Mouse (Mus musculus): Measurements from ENCODE around the gene Abcg1. TPM values are rescaled to one million over a fixed set of nuclear protein-coding genes. Genes with fewer than 3 reads are reported as not detected.

Abcg1 gene
- polyA plus RNA-seq, 1 experiment from 2014 or later: 0.01 TPM

GRCm38 (mm10) chr17:31082296-31083078 lies 25.0 kb downstream of the Abcg1 start:
- TF ChIP-seq CTCF (IDR thresholded peaks at IDR 0.05): no peak

DNA sequence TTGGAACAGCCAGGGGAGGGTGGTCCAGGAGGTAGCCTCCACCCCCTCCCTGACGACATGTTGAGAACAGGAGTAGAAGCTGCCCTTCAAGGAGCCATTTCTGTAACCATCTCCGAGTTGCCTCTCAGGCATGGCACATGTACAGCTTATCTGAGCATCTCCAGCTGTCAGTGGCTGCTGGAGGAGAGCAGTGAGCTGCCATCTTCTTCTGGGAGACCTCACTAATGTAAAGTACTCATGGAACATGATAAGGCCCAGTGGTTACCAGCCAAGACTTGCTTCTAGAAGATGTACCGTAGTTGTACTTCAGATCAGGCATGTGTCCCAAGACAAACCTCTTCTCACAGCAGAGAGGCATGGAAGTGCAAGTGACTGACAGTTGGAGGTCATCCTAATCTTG lies 28.0 kb downstream of the Abcg1 start:
- ChIA-PET CTCF (no interaction called here), POLR2A (no interaction called here)
- no peak for TF ChIP-seq CTCF (IDR thresholded peaks at IDR 0.05)
- ATAC-seq (no peak), DNase-seq (ENCODE audit: low read depth, low spot score) (no peak)
- H3K27me3 ChIP-seq: no peaks in the 10 kb centered on the region
- in situ Hi-C loops (cut with MboI; ENCODE audit: low pct_unique_long_range_greater_than_20kb): no loop called here

More at GRCm38 (mm10) chr17:31082296-31083078, 25.0 kb downstream of the Abcg1 start:
- POLR2A ChIA-PET: no interaction called here
- CTCF ChIA-PET: no interaction called here
- no peaks in the 10 kb centered on the region for H3K27me3 ChIP-seq
- in situ Hi-C loops (cut with MboI; ENCODE audit: low pct_unique_long_range_greater_than_20kb): no loop called here
- no peak for ATAC-seq
- DNase-seq (ENCODE audit: low read depth, low spot score): no peak

GRCm38 (mm10) chr17:31086196-31086595 lies 28.7 kb downstream of the Abcg1 start:
- POLR2A ChIA-PET: no interaction called here
- no peak for DNase-seq (ENCODE audit: low read depth, low spot score)
- no peak for TF ChIP-seq CTCF (IDR thresholded peaks at IDR 0.05)
- CTCF ChIA-PET: no interaction called here
- H3K27me3 ChIP-seq: no peaks in the 10 kb centered on the region
- in situ Hi-C loops (cut with MboI; ENCODE audit: low pct_unique_long_range_greater_than_20kb): no loop called here
- no peak for ATAC-seq

GRCm38 (mm10) chr17:31088711-31089110 lies 31.2 kb downstream of the Abcg1 start:
- POLR2A ChIA-PET: no interaction called here
- in situ Hi-C loops (cut with MboI; ENCODE audit: low pct_unique_long_range_greater_than_20kb): no loop called here
- CTCF ChIA-PET: interaction anchor here (1.0 kb wide), 1 partner anchor 30 kb away, joined by 4 read pairs; no protein-coding TSS in a partner anchor
- no peak for DNase-seq (ENCODE audit: low read depth, low spot score)
- ATAC-seq: no peak
- no peak for TF ChIP-seq CTCF (IDR thresholded peaks at IDR 0.05)
- H3K27me3 ChIP-seq: no peaks in the 10 kb centered on the region

- in situ Hi-C loops (cut with MboI; ENCODE audit: low pct_unique_long_range_greater_than_20kb): no loop called here
- H3K27me3 ChIP-seq: no peaks in the 10 kb centered on the region
- no peak for DNase-seq (ENCODE audit: low read depth, low spot score)
- TF ChIP-seq CTCF (IDR thresholded peaks at IDR 0.05): no peak
- POLR2A ChIA-PET: no interaction called here
- CTCF ChIA-PET: interaction anchor here (1.0 kb wide), 1 partner anchor 29 kb away, joined by 4 read pairs; no protein-coding TSS in a partner anchor
- no peak for ATAC-seq
Measured at GRCm38 (mm10) chr17:31089848-31090247, 32.4 kb downstream of the Abcg1 start.

- no peak for TF ChIP-seq CTCF (IDR thresholded peaks at IDR 0.05)
- ChIA-PET POLR2A (no interaction called here), CTCF (no interaction called here)
- H3K27me3 ChIP-seq: no peaks in the 10 kb centered on the region
- DNase-seq (ENCODE audit: low read depth, low spot score) (no peak), ATAC-seq (no peak)
- in situ Hi-C loops (cut with MboI; ENCODE audit: low pct_unique_long_range_greater_than_20kb): no loop called here
Measured at GRCm38 (mm10) chr17:31091023-31091735, 33.7 kb downstream of the Abcg1 start.

DNA sequence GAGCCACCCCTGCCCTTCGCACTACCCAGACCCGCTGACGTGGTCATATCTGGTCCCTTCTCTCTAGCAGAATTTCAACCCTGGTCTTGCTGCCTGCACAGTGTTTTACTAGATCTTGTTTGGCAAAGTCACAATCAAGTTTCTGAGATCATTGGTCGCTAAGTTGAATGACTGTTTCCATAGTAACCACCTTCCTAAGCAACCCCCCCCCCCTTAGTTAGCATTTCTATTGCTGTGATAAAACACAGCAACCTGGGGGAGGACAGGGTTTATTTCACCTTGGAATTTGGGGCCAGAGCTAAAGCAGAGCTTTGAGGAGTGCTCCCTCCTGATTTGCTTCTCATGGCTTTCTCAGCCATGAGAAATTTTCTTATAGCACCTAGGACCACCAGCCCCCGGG lies 37.3 kb downstream of the Abcg1 start:
- H3K27me3 ChIP-seq: no peaks in the 10 kb centered on the region
- ATAC-seq: no peak
- POLR2A ChIA-PET: no interaction called here
- CTCF ChIA-PET: no interaction called here
- no peak for DNase-seq (ENCODE audit: low read depth, low spot score)
- in situ Hi-C loops (cut with MboI; ENCODE audit: low pct_unique_long_range_greater_than_20kb): no loop called here
- TF ChIP-seq CTCF (IDR thresholded peaks at IDR 0.05): no peak

DNA sequence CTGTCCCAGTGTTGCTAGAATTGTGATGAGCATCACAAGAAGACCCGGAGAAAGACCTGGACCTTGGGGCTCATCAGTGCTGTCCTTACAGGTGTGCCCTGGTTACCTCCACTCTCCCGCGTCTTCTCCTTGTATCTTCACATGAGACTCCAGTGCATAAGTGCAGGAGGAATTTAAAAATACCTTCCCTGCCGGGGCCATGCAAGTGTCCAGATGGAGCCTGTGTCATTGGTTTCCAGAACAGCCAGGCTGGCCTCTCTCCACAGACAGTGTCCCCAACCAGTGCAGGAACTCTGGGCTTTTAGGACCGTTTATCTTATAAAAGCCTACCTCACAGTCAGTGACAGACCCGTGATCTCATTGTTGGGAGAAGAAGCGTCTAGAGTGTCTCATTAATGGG lies 38.1 kb downstream of the Abcg1 start:
- DNase-seq (ENCODE audit: low read depth, low spot score): no peak
- ChIA-PET CTCF (no interaction called here), POLR2A (no interaction called here)
- in situ Hi-C loops (cut with MboI; ENCODE audit: low pct_unique_long_range_greater_than_20kb): no loop called here
- ATAC-seq: no peak
- H3K27me3 ChIP-seq: no peaks in the 10 kb centered on the region
- TF ChIP-seq CTCF (IDR thresholded peaks at IDR 0.05): no peak

GRCm38 (mm10) chr17:31096893-31097292 lies 39.4 kb downstream of the Abcg1 start:
- no peak for TF ChIP-seq CTCF (IDR thresholded peaks at IDR 0.05)
- no peaks in the 10 kb centered on the region for H3K27me3 ChIP-seq
- in situ Hi-C loops (cut with MboI; ENCODE audit: low pct_unique_long_range_greater_than_20kb): no loop called here
- ChIA-PET CTCF (no interaction called here), POLR2A (no interaction called here)
- DNase-seq (ENCODE audit: low read depth, low spot score): no peak
- no peak for ATAC-seq

DNA sequence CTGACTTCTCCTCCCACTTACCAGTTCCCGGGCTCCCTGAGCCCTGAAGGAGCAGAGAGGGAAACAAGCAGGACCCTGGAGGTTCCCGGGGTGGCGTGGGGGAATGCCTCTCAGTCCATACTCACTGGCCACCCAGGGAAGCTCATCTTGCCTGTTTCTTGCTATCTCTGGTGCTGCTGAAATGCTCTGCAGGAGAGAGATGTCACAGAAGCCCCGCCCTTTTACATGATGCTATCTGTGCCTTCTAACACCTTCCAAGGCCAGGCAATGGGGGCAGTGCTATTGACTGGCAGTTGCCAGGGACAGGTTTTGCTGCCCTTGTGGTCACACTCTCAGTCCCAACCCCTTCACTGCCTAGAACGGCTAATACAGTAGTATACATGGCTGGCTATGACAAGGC lies 41.3 kb downstream of the Abcg1 start:
- DNase-seq (ENCODE audit: low read depth, low spot score): no peak
- no peak for ATAC-seq
- CTCF ChIA-PET: no interaction called here
- in situ Hi-C loops (cut with MboI; ENCODE audit: low pct_unique_long_range_greater_than_20kb): no loop called here
- POLR2A ChIA-PET: no interaction called here
- H3K27me3 ChIP-seq: peaks cover 3% of the 10 kb centered on the region
- no peak for TF ChIP-seq CTCF (IDR thresholded peaks at IDR 0.05)

DNA sequence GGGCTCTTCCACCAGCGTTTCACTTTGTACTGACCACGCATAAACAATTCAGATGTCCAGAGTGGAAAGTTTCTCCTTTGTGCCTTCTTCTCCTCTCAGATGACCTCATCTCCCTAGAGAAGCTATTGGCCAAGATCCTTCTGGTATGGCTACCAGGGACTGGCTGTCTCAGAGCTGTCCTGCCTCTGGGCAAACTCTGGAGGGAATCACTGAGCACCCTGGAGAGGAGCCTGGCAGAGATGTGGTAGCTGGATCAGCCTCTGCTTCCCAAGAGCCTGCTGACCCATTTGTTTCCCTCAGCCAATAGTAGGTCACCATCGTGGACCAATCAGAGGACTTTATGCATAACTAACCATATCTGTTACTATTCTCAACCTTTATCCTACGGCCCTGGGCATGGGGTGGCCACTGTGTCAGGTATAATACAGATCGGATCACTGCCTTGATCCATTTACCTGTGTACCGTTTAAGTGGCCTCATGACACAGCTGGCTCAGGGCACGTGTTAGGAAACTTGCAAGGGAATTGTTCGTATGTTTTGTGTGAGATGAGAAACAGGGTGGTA lies 45.6 kb downstream of the Abcg1 start:
- in situ Hi-C loops (cut with MboI; ENCODE audit: low pct_unique_long_range_greater_than_20kb): no loop called here
- POLR2A ChIA-PET: no interaction called here
- peaks cover 9% of the 10 kb centered on the region for H3K27me3 ChIP-seq
- no peak for DNase-seq (ENCODE audit: low read depth, low spot score)
- no peak for TF ChIP-seq CTCF (IDR thresholded peaks at IDR 0.05)
- no peak for ATAC-seq
- CTCF ChIA-PET: interaction anchor here (0.7 kb wide), 1 partner anchor 37 kb away, joined by 3 read pairs; no protein-coding TSS in a partner anchor
